Mouse (Mus musculus): Measurements from ENCODE around the gene AI854703.
"Not testable (repeated sequence)": the region's sequence is repeated elsewhere in the genome, so short reads cannot be mapped to it uniquely, and the experiment has no call there.

Gene AI854703

DNA sequence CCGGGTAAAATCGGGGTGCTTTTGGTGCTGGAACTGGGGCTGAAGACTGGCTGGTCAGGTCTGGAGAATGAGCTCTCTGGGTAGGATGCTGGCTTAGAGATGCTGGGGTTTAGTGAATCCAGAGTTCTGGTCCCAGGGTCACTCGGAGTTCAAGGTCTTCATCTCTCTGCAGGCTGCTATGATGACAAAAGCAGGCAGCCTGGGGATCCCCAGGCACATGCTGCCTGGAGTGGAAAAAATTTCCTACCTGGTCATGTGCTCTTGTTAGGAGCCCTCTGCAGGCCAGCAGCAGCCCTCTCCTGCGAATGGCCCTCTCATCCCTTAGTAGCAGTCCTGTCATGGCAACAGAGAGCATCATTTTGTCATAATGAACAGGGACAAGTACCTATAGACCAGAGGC, 13.1 kb upstream of the AI854703 start:
- DNase-seq (ENCODE audit: extremely low spot score, low spot score), result no peak

DNA sequence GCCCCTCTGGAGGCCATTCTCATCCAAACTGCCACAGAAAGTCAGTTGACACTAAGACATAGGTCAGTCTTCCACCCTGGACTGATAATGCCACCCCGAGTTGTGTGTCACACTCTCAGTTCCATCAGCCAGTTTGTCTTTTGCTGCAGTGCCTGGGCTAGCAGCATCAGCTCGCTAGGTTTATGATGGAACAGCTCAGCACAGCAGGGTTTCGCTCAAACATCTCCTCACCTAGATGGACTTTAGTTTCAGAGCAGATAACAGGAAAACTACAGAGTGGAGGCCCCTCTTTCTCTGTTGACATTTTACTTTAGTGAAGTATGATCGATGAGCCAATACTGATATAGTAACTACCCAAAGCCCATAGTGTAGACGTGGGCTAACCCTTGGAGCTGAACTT, 11.8 kb upstream of the AI854703 start:
- DNase-seq (ENCODE audit: extremely low spot score, low spot score), result no peak

DNA sequence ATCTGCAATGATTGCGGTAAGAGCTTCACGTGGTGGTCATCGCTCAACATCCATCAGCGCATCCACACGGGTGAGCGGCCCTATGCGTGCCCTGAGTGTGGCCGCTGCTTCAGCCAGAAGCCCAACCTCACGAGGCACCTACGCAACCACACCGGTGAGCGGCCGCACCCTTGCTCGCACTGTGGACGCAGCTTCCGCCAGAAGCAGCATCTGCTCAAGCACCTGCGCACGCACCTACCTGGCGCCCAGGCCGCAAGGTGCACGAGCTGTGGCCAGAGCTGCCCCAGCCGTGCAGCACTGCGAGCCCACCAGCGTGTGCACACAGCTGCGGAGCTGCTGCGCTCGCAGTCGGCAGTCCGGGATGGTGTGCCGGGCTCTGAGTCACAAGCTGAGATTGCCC, 6.5 kb upstream of the AI854703 start:
- no peak for DNase-seq (ENCODE audit: extremely low spot score, low spot score)

DNA sequence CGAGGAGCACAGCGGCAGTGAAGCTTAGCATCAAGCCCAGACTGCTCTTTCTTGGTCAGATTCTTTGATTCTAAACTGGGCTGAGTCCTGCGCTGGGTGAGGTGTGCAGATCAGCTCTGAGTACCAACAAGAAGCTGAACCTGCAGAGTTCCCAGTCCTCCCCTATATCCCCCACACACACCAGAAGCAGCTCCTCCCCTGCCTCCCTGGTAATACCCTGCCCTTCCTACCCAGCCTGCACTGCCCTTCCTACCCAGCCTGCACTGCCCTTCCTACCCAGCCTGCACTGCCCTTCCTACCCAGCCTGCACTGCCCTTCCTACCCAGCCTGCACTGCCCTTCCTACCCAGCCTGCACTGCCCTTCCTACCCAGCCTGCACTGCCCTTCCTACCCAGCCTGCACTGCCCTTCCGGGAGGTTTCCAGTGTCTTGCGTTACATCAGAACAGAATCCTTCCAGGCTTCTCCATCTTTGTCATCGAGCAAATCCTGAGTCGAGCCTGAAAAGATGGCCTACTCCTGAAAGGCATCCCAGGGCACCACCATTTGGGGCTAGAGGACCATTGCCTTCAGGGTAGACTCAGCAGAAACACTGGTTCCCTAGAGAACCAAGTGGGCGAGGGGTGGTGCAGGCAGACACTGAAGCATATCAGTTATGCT, 4.2 kb upstream of the AI854703 start:
- DNase-seq (ENCODE audit: extremely low spot score, low spot score), result not testable (repeated sequence)

DNA sequence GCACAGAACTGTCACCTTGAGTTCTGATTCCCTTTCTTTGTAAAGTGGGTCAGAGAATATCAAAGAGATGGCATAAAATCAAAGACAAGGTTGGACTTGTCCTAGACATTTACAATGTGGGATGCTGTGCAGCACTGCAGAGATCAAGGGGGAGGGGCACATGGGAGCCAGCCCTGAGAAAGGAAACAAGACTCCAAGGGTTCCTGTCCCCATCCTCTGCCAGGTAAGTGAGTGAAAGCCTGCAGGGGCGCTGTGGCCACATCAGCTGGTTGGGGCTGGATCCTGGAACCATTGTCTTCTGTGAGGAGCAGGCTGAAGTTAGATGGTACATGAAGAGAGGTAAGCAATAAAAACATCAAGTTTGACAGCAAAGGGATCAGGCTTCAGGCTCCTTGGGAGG, 3.1 kb upstream of the AI854703 start:
- DNase-seq (ENCODE audit: extremely low spot score, low spot score), result no peak

DNA sequence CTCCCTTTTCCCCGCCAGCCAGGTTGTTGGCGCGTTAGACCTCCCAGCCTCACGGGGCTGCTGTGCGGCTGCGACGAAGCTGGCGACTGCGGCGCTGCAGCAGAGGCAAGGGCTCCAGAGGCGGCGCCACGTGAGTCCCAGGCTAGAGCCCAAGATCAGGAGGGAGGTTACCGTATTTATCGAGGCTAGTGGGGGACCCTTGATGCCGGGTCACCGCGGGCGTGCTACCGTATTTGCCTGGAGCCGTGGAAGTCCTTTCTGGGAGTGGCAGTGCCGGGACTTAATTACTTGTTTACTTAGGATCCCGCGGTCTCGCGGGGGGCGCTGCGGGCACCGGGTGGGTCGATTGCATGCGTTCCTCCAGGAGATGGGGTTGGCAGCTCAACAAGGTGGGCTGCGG, 420 bp downstream of the AI854703 start:
- peak; percentile 60 for DNase-seq (ENCODE audit: extremely low spot score, low spot score)

DNA sequence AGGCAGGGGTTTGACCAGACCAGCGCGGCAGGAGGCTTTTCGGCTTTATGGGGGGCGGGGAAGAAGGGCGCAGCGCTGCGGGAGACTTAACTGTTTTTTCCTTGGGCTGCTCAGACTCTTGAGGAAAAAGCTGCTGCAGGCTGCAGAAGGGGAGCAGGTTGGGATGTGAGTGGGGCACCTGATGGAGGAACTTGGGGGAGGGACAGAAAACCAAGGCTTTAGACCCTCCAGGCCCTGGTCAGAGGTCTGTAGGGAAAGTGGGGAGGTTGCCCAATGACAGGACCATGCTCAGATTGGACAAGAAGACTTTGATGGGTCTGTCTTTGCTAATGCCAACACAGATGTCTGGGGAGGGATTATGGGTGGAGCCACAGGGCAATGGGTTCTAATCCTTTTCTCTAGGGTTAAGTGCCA, 954 bp downstream of the AI854703 start:
- no peak for DNase-seq (ENCODE audit: extremely low spot score, low spot score)

DNA sequence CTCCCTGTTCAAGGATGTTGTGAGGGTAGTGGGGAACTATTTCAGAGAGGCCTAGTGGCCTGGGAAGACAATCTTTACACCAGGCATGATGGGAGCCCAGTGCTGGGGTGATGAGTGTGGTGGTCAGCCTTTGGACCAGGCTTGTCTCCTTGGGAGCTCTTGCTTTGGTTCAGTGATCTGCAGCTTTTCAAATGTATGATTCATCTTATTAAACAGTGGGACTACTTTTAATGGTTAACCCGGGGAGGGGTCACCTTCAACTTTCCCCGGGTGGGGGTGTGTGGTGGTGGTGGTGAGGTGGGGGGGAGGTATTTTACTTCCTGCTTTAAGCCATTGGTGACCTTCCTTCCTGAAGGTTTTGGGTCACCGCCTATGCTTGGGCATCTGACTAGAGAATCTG, 1.8 kb downstream of the AI854703 start:
- no peak for DNase-seq (ENCODE audit: extremely low spot score, low spot score)

DNA sequence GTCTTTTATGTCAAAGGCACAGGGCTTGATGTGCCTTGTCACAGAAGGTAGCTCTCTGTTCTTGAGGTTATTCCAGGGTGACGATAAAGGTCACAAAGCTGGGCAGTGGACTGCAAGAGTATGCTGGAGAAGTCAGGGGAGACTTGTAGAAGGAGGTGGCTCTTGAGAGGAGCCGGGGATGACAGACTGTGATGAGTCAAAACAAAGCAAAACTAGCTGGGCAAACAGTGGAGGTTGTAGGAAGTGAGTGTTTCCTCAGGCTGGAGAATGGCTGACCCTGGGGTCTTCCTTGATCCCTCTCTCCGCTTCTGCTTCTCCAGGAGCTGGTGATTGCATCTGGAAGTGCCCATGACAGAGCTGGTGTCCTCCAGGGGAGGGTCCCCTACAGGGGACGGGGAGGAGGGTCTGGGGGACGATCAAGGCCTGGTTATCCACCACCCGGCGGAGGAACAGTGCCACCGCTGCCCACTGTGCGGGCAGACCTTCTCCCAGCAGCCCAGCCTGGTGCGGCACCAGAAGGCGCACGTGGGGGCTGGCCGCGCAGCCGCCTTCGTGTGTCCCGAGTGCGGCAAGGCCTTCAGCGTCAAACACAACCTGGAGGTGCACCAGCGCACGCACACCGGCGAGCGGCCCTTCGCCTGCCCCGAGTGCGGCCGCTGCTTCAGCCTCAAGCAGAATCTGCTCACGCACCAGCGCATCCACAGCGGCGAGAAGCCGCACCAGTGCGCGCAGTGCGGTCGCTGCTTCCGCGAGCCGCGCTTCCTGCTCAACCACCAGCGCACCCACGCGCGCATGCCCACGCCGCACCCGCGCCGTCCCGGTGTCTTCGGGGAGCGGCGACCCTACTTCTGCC, 2.5 kb downstream of the AI854703 start:
- DNase-seq (ENCODE audit: extremely low spot score, low spot score), result peak; percentile 55

DNA sequence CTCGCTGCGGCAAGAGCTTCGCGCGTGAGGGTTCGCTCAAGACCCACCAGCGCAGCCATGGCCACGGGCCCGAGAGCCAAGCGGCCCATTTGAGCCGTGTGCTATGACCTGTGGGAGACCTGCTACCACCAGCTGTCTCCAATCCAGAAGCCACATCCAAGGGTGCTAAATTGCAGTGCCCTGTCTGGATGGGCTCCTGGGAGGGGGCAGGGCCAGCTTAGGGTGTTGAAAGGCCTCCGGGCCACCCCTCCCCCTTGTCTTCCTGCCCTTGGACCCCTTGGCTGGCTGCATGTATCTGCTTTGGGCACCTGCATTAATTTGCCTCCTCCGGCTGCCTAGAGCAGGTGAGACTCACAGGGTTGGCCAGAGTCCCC, 3.1 kb downstream of the AI854703 start:
- no peak for DNase-seq (ENCODE audit: extremely low spot score, low spot score)

DNA sequence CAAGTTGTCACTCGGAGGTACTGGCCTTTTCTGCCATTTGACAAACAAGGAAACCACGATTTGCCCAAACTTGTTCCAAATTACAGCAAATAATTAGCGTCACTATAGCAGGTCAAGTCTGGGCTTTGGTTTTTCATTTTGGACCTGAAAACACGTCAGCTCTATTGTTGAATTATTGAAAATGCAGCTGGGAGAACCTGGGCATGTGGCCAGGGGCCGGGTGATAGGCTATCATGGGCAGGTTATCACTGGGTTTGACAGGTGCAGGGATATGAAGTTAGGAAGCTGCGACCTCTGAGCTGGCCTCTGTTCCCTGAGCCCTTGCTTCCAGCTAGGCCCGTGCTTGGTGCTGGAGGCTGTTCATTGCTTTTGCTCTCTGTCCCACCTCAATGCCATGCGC, 4.3 kb downstream of the AI854703 start:
- DNase-seq (ENCODE audit: extremely low spot score, low spot score), result no peak

DNA sequence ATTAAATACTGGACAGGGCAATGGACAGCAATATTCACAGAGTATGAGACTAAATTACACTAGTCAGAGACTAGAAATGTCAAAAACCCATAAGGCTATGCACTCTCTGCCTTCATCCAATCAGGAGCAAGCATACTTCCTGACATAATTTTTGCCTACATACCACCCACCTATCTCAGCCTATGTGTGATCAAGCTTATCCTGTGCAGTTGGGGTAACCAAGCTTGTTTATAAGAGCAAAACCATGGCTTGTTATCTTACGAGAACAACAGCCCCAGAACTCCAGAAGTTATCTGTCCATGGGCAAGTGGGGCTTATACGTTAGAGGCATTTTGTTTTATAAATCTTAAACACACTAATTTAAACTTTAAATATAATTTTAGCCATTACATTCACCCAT, 8.5 kb downstream of the AI854703 start:
- no peak for DNase-seq (ENCODE audit: extremely low spot score, low spot score)

DNA sequence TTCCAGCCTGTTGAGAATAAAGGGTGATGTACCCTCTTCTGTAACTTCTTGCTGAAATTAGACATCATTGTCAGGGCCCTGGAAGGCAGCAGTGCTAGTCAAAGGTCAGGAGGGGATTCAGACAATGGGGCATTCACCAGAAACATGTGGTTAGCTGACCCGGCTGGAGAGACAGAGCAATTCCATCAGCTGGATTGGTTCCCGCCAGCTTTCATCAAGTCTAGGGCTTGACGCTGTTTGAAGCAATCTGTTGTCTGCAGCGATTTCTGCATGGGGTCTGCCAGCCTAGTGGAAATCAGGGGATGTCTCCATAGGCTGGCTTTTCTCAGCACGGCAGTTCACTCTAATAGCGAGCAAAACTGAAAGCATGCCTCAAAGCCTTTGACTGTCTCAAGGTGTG, 10.0 kb downstream of the AI854703 start:
- DNase-seq (ENCODE audit: extremely low spot score, low spot score), result no peak

DNA sequence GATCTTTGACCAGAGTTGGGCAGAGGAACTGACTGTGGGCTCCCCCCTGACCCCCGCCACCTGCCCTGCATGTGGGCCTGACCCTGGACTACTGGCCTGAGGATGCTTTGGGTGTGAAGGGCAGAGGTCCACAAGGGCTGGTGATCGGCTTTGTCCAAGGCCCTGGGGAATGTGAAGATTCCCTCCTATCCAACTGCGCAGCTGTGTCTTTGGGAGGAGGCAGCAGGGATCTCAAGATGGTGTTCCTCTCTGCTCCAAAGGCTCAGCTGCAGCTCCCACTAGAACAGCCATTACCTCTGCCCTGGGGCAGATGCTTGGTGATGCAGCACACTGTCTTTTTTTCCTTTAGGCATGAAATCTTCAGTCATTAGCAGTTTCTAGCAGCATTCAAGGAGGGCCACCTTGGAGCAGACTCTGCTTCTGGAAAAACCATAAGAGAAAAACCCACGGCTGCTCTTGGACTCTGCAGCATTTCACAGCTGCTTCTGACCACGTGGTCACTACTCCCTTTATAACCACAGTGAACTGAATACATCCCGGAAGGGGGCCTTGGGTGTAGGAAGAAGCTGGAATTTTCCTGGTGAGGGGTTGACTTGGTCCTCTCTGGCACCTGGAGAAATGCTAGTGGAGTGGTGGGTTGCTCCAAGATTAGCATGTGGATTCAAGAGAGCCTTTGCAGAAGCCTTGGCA, 11.4 kb downstream of the AI854703 start:
- DNase-seq (ENCODE audit: extremely low spot score, low spot score), result peak; percentile 6

DNA sequence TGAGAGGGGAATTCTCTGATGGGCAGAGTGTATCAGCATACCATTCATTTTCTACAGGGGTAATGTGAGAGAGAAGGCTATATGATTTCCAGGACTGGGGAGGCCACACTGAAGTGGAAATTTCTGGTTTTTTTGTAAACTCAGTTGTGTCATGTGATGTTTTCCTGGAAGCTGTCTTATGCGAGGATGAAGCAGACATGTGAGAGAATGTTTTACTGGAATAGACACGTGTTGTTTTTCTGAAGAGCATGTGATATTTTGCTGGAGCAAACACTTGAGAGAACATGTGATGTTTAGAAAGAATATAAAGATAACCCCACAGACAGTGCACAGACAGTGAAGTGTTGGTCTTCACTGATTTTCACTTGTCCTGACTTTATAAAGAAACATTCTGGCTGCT, 12.0 kb downstream of the AI854703 start:
- DNase-seq (ENCODE audit: extremely low spot score, low spot score), result peak; percentile 8

DNA sequence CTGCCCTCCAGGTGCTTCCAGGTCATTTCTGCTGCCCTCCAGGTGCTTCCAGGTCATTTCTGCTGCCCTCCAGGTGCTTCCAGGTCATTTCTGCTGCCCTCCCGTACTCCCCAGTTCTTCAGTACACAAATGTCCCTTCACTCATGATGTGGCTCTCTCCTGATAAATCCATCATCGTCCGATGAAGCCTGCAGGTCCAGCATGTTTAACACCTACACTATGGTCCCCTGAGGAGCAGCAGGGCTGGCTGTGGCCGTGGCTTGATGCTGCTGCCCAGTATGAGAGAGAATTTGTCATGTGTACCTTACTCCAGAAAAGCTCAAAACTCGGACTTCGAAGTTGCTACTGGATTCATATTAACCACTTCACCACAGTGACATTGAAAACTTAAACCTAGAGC, 14.8 kb downstream of the AI854703 start:
- no peak for DNase-seq (ENCODE audit: extremely low spot score, low spot score)

DNA sequence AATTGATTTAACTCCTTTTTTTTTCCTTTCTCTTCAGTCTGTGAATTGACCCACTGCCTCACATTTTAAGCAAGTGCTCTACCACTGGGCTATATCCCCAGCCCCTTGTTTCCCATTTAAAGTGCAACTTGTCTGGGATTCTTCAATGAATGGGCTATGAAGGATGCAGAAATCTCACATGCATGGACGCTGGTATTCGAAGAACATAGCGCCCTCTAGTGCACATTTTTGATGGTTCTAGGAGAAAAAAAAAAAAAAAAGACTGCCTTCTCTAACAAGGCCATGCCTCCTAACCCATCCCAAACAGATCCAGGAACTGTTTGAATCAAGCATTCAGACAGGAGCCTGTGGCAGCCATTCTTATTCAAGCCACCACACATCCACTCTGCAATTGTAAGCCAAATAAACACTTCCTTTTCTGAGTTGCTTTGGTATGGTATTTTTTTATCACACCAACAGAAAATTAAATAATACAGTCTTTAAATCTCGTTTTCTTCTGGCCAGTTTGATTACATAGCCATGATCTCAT, 16.3 kb downstream of the AI854703 start:
- DNase-seq (ENCODE audit: extremely low spot score, low spot score), result no peak

DNA sequence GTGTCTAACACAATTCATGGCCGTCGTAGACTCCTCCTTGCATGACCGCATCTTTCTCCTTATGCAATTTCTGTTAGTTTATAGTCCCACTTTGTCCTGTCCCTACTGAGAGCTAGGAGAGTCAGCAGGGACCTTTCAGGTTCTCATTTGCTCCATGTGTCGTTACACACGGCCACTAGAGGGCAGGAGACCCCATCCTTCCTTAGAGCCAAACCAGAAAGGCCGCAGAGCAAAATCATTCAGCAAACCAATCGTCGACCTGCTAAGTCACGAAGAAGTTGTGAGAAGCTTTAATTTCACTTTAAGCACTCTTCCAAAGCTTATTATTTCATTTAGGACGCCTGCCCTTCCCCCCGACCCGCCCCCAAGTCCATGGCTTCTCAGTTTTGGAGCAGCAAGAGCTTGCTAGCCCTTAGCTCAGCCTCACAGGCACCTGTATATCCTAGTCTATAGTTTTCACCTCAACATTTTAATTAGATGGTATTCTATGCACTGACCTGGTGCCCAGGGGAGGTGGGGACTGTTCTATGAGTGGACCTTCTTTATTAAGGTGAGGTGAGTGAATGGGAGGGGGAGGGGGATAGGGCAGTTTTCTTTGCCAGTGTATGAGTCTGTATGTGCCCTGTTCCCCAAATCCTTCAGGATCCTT, 19.2 kb downstream of the AI854703 start:
- peak; percentile 67 for DNase-seq (ENCODE audit: extremely low spot score, low spot score)

DNA sequence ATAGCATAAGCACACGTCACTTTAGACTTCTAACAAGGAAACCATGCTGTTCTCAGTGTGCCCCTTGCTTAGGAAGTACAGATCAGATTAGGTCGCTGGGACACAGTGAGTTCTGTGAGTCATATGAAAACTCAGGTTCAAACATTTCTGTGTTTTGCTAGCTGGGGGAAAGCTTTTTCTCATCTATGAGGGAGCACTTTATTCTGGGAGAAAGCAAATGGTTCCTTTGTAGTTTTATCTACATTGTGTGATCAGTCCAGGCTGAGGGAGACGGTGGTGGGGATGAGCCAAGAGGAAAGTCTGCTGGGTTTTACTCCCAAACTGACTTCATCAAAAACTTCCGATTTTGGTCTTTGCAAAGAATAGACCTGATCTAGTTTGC, 19.7 kb downstream of the AI854703 start:
- no peak for DNase-seq (ENCODE audit: extremely low spot score, low spot score)

DNA sequence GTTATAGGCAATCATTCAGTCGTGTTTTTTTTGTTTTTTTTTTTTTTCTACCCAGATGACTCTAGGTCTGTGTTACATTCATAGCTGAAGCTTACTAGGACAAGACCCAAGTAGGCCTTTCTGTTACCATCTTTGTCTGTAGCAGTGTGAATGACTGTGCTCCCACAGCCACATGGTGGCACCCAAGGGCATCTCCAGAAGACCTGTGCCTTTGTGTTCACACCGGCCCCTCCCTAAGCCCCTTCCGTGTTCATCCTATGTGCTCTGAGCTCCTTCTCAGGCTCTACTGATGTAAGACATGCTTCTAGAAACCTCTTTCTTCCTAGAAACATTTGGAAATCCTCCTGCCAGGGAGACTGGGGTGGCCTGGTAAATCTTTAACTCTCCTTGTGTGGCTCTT, 20.4 kb downstream of the AI854703 start, which contains the start of gene Gimap8:
Gene Gimap8 (plus strand): TSS at position 240 of the 400 bp plus-strand sequence.
- no peak for DNase-seq (ENCODE audit: extremely low spot score, low spot score)

DNA sequence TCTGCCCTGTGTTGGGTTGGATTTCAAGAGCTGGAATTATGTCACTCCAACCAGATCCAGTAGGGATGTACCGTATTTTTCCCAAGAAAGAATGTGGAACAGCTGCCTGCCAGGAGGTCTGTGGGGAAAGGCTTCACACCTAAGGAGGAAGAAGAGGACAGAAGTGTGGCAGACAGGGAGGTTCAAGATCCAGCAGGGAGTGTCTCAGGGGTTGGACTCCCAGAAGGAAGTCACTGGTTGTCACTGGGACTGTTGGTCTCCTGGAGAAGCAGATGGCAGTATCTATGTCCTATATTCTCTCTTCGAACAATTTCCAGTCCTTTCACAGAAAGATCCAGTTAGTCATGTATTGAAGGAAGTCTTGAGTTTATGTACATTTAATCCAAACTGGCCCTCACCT, 21.0 kb downstream of the AI854703 start:
- DNase-seq (ENCODE audit: extremely low spot score, low spot score), result no peak

DNA sequence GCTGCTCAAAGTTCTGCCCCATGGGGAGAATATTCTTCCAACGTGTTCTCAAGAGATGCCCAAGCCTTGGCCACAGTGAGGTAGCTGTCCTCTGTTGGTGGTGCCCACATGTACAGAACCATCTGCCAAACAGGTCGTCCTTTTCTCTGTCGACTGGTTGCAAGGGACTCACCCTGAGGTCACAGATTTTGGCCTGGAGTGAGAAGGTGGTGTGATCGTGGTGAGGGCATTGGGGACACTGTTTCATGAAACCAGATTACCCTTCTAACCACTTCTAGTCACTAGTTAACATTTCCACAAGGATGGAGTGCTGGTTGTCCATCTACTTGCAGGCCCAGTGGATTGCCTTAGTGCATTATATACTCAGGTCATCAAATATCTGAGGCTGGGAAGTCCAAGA, 22.2 kb downstream of the AI854703 start:
- no peak for DNase-seq (ENCODE audit: extremely low spot score, low spot score)
